Mouse (Mus musculus) embryo, embryonic 9.5 days (tissue): Measurements from ENCODE around the gene Ccl9.

Experiments
- DNase-seq: peaks from one replicate; pipeline ENCODE4 v3.0.0-alpha.2; 2017; ENCODE audit errors: extremely low spot score

Ccl9 gene

GRCm38 (mm10) chr11:83536831-83537230 is 41.6 kb downstream of the Ccl9 start:
- no peak for DNase-seq

GRCm38 (mm10) chr11:83534609-83535423 is 43.6 kb downstream of the Ccl9 start:
- DNase-seq = no peak

- no peak for DNase-seq
Observed at GRCm38 (mm10) chr11:83534143-83534542, 44.3 kb downstream of the Ccl9 start.

- DNase-seq = no peak
Observed at GRCm38 (mm10) chr11:83533192-83533591, 45.2 kb downstream of the Ccl9 start.

GRCm38 (mm10) chr11:83530360-83530759 is 48.1 kb downstream of the Ccl9 start, which contains the start of gene Ccl5:
Ccl5 (minus strand) TSS chr11:83530518.
- no peak for DNase-seq

GRCm38 (mm10) chr11:83529024-83529423 is 49.4 kb downstream of the Ccl9 start:
- DNase-seq = no peak
